Mouse (Mus musculus): ENCODE data around the gene Calu.
"Not testable (repeated sequence)": the region's sequence is repeated elsewhere in the genome, so short reads cannot be mapped to it uniquely, and the experiment has no call there.

Calu gene

GRCm38 (mm10) chr6:29359386-29359785, 11.5 kb downstream of the Calu start:
- in situ Hi-C loops (cut with MboI; ENCODE audit: low pct_unique_long_range_greater_than_20kb in 1 of 2, low sequenced_read_pairs in 2 of 2, unreplicated experiment in 1 of 2), result no loop called here

GRCm38 (mm10) chr6:29360211-29360610, 12.3 kb downstream of the Calu start:
- in situ Hi-C loops (cut with MboI; ENCODE audit: low pct_unique_long_range_greater_than_20kb in 1 of 2, low sequenced_read_pairs in 2 of 2, unreplicated experiment in 1 of 2), result no loop called here

- in situ Hi-C loops (cut with MboI; ENCODE audit: low pct_unique_long_range_greater_than_20kb in 1 of 2, low sequenced_read_pairs in 2 of 2, unreplicated experiment in 1 of 2), result no loop called here
These were observed 14.6 kb downstream of the Calu start for GRCm38 (mm10) chr6:29362246-29363128.

GRCm38 (mm10) chr6:29363129-29363515, 15.3 kb downstream of the Calu start:
- in situ Hi-C loops (cut with MboI; ENCODE audit: low pct_unique_long_range_greater_than_20kb in 1 of 2, low sequenced_read_pairs in 2 of 2, unreplicated experiment in 1 of 2), result no loop called here

GRCm38 (mm10) chr6:29365277-29365676, 17.4 kb downstream of the Calu start:
- in situ Hi-C loops (cut with MboI; ENCODE audit: low pct_unique_long_range_greater_than_20kb in 1 of 2, low sequenced_read_pairs in 2 of 2, unreplicated experiment in 1 of 2), result loop anchor here in 1 of 2 experiments (5.0 kb wide), 1 partner anchor 42 kb away; no protein-coding TSS in a partner anchor

- in situ Hi-C loops (cut with MboI; ENCODE audit: low pct_unique_long_range_greater_than_20kb in 1 of 2, low sequenced_read_pairs in 2 of 2, unreplicated experiment in 1 of 2), result no loop called here
These were observed 29.5 kb downstream of the Calu start for GRCm38 (mm10) chr6:29377386-29377785.

- in situ Hi-C loops (cut with MboI; ENCODE audit: low pct_unique_long_range_greater_than_20kb in 1 of 2, low sequenced_read_pairs in 2 of 2, unreplicated experiment in 1 of 2), result no loop called here
These were observed 30.8 kb downstream of the Calu start for GRCm38 (mm10) chr6:29378678-29379077.

GRCm38 (mm10) chr6:29379954-29380353, 32.1 kb downstream of the Calu start:
- in situ Hi-C loops (cut with MboI; ENCODE audit: low pct_unique_long_range_greater_than_20kb in 1 of 2, low sequenced_read_pairs in 2 of 2, unreplicated experiment in 1 of 2), result no loop called here

GRCm38 (mm10) chr6:29382442-29382841, 34.6 kb downstream of the Calu start:
- in situ Hi-C loops (cut with MboI; ENCODE audit: low pct_unique_long_range_greater_than_20kb in 1 of 2, low sequenced_read_pairs in 2 of 2, unreplicated experiment in 1 of 2), result no loop called here

GRCm38 (mm10) chr6:29388052-29388518, 40.2 kb downstream of the Calu start, which contains the start of gene Opn1sw:
TSS of gene Opn1sw (minus strand) at chr6:29388468.
- in situ Hi-C loops (cut with MboI; ENCODE audit: low pct_unique_long_range_greater_than_20kb in 1 of 2, low sequenced_read_pairs in 2 of 2, unreplicated experiment in 1 of 2), result no loop called here

- in situ Hi-C loops (cut with MboI; ENCODE audit: low pct_unique_long_range_greater_than_20kb in 1 of 2, low sequenced_read_pairs in 2 of 2, unreplicated experiment in 1 of 2), result no loop called here
These were observed 40.8 kb downstream of the Calu start for GRCm38 (mm10) chr6:29388606-29389080.

GRCm38 (mm10) chr6:29389425-29389824, 41.6 kb downstream of the Calu start:
- in situ Hi-C loops (cut with MboI; ENCODE audit: low pct_unique_long_range_greater_than_20kb in 1 of 2, low sequenced_read_pairs in 2 of 2, unreplicated experiment in 1 of 2), result no loop called here

- in situ Hi-C loops (cut with MboI; ENCODE audit: low pct_unique_long_range_greater_than_20kb in 1 of 2, low sequenced_read_pairs in 2 of 2, unreplicated experiment in 1 of 2), result not testable (repeated sequence)
These were observed 42.6 kb downstream of the Calu start for GRCm38 (mm10) chr6:29390500-29390899.

- in situ Hi-C loops (cut with MboI; ENCODE audit: low pct_unique_long_range_greater_than_20kb in 1 of 2, low sequenced_read_pairs in 2 of 2, unreplicated experiment in 1 of 2), result not testable (repeated sequence)
These were observed 43.4 kb downstream of the Calu start for GRCm38 (mm10) chr6:29391241-29391640.

- in situ Hi-C loops (cut with MboI; ENCODE audit: low pct_unique_long_range_greater_than_20kb in 1 of 2, low sequenced_read_pairs in 2 of 2, unreplicated experiment in 1 of 2), result no loop called here
These were observed 43.9 kb downstream of the Calu start for GRCm38 (mm10) chr6:29391802-29392201.

- in situ Hi-C loops (cut with MboI; ENCODE audit: low pct_unique_long_range_greater_than_20kb in 1 of 2, low sequenced_read_pairs in 2 of 2, unreplicated experiment in 1 of 2), result no loop called here
These were observed 46.4 kb downstream of the Calu start for GRCm38 (mm10) chr6:29394286-29394685.

- in situ Hi-C loops (cut with MboI; ENCODE audit: low pct_unique_long_range_greater_than_20kb in 1 of 2, low sequenced_read_pairs in 2 of 2, unreplicated experiment in 1 of 2), result no loop called here
These were observed 48.2 kb downstream of the Calu start, which contains the start of gene Ccdc136 for GRCm38 (mm10) chr6:29395910-29396713. TSS of gene Ccdc136 (plus strand) at chr6:29396309.

GRCm38 (mm10) chr6:29396714-29397540, 49.1 kb downstream of the Calu start:
- in situ Hi-C loops (cut with MboI; ENCODE audit: low pct_unique_long_range_greater_than_20kb in 1 of 2, low sequenced_read_pairs in 2 of 2, unreplicated experiment in 1 of 2), result no loop called here
